Mouse (Mus musculus) MEL-GATA-1-ER (cell line): ENCODE data around the gene Irf2bpl.

ENCODE experiments used
- DNase-seq: peaks from one replicate; pipeline ENCODE4 v3.0.0-alpha.2; 2012; ENCODE audit warnings: low read depth; ENCODE audit errors: extremely low read depth

Irf2bpl gene

DNA sequence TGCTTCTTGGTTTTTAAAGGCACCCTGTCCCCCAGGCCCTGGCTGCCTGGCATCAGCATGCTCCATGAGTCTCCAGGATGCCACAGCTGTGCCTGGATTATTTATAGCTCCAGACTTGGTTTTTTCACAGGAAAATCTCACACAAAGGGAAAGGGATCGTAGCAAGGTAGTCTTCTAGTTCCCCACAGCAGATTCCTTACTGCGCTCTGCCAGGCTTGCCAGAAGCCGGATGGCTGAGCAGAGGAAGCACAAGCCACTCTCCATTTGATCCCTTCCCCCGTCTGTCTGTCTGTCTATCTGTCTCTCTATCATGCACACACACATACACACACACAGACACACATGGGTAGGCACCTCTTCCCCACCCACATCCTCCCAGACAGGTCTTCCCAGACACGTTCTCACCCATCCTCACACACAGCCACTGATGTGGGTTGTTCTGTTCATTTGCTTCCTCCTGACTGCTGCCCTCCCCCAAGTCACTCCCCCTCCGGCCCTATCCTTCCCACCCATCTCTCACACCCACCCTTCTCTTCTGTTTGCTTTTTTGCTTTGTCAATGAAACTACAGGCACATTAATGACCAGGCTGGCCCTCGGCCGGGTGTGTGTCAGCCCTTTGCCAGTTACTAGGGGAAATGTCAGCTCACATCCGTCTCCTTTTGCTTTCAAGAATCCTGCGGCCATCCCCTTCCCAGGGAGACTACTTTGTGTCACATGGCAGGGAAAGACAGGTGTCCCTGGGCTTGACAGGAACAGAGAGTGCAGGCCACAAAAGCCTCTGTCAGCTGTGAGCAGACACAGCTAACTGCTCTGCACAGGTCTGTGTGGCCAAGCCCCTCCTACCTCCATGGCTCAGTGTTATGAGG is 24.4 kb downstream of the Irf2bpl start:
- DNase-seq: no peak

GRCm38 (mm10) chr12:86858983-86859872 is 25.4 kb downstream of the Irf2bpl start:
- no peak for DNase-seq

DNA sequence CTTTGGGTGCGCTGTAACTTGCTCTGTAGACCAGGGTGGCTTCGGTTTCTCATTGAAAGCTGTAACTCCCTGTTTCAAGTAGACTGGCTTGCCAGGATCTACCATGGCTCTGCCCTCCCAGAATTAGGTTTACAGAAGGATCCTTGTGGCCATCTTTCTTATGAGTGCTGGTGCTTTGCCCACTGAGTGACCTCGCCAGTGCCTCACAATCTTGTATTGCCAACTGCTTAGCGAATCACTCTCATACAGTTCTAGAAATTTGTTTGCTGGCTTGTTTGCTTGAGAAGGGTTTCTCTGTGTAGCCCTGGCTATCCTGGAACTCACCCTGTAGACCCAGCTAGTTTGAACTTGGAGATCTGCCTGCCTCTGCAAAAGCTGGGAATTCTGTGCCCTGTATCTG is 26.1 kb downstream of the Irf2bpl start:
- no peak for DNase-seq

- no peak for DNase-seq
Measured at GRCm38 (mm10) chr12:86857290-86857689, 27.3 kb downstream of the Irf2bpl start.

DNA sequence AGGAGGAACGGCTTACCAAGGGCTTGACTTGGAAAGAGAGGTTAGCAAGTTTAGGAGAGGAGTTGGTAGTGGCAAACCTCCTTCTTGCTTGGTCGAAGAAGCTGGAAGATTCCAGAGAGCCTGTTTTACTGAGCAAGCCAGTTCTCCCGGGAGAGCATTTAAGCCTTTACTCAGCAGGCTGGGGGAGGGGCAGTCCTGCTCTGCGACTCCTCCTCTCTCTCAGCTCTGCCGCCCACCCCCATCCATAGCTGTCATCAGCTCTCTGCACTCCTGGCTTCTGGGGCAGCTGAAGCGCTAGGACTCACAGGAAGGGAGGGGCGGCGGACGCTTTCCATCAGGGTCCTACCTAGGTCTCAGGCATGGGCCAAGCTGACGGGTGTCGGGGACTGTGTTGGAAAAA is 28.9 kb downstream of the Irf2bpl start:
- no peak for DNase-seq

- DNase-seq: no peak
Measured at GRCm38 (mm10) chr12:86853516-86853915, 31.1 kb downstream of the Irf2bpl start.

DNA sequence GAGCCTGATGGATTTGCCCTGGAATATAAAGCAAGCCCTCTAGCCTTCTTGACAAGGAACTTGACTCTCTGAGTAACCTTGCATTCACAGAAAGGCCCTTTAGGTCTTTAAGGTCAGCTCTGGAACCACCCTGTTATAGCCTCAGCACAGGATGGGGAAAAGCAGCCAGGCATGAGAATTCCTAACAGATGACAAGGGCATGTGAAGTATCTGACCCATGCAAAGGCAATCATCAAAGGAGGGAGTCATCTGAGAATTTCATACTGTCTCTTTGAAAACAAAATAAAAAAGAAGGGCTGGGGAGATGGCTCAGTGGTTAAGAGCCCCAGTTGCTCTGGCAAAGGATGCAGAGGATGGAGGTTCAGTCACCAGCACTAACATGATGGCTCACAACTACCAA is 33.3 kb downstream of the Irf2bpl start:
- DNase-seq: no peak

- DNase-seq: no peak
Measured at GRCm38 (mm10) chr12:86850746-86851145, 33.9 kb downstream of the Irf2bpl start.

GRCm38 (mm10) chr12:86849945-86850626 is 34.5 kb downstream of the Irf2bpl start:
- DNase-seq: no peak

- no peak for DNase-seq
Measured at GRCm38 (mm10) chr12:86842866-86843459, 41.6 kb downstream of the Irf2bpl start.

- no peak for DNase-seq
Measured at GRCm38 (mm10) chr12:86840526-86840925, 44.1 kb downstream of the Irf2bpl start.

DNA sequence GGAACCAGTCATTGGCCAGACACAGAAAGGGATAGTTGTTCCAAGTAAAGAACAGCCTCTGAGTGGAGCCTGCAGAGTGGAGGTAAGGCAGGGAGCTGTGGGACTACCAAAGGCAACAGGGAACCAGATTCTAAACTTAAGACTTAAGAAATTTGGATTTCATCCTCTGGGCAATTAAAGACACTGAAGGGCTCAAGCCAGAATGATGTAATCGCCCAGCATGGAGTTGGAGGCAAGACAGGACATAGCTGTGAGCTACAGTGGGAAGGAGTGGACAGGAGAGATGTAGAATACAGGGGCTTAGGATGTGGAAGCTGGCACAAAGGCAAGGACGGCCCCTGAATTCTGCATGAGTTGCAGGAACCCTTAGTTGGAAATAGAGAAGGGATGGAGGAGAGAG is 46.4 kb downstream of the Irf2bpl start:
- no peak for DNase-seq

GRCm38 (mm10) chr12:86836431-86837047 is 48.1 kb downstream of the Irf2bpl start:
- DNase-seq: peak; percentile 83

GRCm38 (mm10) chr12:86835899-86836298 is 48.7 kb downstream of the Irf2bpl start:
- no peak for DNase-seq

GRCm38 (mm10) chr12:86834416-86834772 is 50.2 kb downstream of the Irf2bpl start:
- peak; percentile 93 for DNase-seq

- DNase-seq: peak; percentile 41
Measured at GRCm38 (mm10) chr12:86833711-86834415, 50.7 kb downstream of the Irf2bpl start.

DNA sequence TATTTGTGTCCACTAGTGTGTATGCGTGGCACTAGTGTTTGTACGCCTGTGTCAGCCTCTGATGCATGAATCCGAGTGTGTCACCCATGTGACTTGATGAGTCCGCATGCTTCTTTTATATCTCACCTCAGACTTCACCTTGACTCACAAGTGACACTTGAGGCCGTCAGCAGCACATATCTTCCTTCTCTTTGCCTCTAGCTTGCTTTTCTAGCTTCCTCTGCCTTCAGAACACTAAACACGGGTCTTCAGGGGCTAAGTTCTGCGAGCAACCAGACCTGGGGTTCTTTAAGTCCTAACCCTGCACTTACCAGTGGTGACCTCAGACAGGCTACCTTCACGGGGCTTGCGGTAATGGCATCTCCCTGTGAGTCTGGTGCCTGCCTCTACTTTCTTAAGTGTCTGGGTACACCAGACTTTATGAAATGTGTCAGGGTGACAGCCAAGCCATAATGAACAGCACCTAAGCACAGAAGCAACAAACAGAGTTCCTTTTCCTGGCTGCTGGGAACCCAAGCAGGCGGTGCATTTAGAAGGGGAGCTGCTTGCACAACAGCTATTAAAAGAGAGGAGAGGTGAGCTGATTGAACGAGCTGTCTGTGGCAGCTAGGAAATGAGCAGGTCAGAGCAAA is 51.9 kb downstream of the Irf2bpl start:
- no peak for DNase-seq

DNA sequence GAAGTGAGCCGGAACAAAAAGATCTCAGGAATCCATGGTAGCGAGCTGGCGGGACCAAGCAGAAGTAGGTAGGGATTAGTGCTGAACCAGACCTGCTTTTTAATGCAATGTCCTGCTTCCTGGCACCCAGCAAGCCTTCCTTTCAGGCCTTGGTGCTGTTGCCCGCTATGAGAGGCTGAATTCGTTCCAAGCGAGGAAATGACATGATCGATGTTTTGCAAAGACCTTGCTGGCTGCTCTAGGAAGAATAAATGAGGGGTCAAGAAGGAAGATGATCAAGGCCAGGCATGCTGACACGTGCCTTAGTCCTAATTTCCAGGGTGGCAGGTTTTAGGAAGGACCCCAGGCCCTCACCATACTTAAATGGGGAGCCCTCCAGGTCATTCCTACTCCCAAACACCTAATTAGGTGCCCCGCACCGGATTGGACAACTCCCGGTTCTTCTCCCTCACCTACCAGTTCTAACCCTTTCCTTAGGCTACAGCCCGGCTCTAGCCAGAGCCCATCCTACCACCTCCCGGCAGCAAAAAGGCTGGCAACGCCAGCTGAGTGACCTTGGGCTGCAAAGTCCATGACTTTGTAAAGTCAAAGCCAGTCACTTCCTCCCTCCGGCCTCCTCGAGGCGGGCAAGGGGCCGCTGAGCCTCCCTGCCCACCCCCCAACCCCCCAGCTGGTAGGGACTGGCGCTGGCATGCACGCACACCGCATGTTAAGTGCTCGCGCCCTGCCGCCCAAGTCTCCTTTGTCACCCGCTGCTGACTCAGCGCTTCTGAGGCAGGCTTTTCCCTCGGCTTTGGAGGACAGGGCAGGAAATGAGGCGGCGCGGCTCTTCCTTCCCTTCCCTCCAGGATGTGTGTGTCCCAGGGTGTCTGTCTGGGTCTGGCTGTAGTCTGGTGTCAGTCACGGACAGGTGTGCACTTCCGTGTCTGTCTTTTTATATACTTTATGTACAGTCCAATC is 52.7 kb downstream of the Irf2bpl start:
- no peak for DNase-seq
